Mouse (Mus musculus) heart, postnatal 25 days (tissue): ENCODE data around the gene Slc35a5. TPM values are rescaled to one million over a fixed set of nuclear protein-coding genes. Genes with fewer than 3 reads are reported as not detected.

Source experiments
- DNase-seq: peaks from one replicate; pipeline ENCODE4 v3.0.0; 2022; ENCODE audit warnings: low spot score
- intact Hi-C: fragments of 180-260 bp; cut with DNase I; formaldehyde crosslinking; loops from one replicate; pipeline ENCODE4 v1.15.1; 2025
- total RNA-seq, 2 experiments: library from RNA; stranded (reverse); gene quantifications; 2 replicates each; pipeline ENCODE4 v1.2.3; 2021

Slc35a5 gene
- total RNA-seq, 2 experiments from 2014 or later, result 10.9 to 11.0 TPM

DNA sequence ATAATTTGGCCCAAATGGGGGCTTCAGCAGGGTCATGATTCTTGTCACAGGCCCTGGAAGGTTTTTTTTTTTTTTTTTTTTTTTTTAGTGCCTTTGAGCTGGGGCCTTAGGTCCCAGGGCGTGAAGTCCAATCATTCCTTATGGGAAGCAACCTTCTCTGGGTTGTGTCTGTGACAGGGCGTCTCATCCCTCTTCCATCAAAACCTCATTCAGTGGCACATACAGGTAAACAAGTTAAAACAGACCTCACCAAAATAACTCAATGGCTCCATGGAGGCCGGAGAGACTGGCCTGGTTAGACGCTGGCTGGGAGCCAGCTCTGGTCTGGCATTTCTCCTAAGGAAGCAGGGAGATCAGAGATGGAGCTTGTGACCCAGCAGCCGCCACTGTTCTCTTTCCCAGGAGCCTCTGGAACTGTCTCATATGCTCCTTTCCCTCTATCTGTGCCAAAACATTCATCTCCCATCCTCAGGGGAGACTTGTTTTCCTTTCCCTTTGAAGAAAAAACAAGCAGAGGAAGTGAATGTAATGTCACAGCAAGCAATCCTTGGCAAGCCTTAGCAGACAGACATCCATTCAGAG lies 37.6 kb downstream of the Slc35a5 start:
- DNase-seq, result peak; percentile 50
- intact Hi-C loops, result loop anchor here (2.0 to 10.0 kb wide), 2 partner anchors 20 to 356 kb away; partner anchors contain the start of gene Cd200r1

DNA sequence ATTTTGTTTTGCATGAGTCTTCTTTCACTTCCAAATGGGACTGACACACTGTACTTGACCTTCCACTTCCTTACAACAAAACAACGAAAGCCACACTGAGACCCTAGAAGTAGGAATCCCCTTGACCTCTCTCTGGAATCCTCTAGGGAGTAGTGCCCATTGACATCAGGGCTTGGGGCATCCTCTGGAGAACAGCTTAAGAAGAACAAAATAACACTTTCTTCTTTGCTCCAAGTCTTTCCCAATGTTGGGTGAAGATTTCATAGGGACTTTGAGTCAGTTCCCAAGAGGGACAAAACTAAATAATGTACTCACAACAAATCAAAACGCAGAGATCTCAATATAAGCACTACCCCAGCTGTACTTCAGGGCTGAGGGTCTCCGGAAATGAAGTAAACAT lies 39.7 kb downstream of the Slc35a5 start:
- intact Hi-C loops, result no loop called here
- DNase-seq, result no peak

DNA sequence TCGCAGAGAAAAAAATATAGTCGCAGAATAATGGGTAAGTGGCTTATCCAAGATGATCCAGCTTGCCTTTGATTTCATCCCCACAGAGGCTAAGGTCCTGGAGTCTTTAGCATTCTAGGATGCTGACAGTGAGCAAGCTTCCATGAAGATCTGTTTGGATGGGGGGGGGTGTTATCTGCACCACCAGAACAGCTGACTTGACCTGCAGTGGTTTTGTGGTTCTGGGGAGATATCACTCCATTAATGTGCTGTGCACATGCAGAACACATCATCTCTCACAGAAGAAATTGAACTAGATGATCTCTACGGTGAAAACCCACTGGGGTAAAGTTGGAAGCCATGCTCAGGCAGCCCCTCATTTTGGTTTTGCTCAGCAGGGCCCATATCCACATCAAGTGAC lies 41.3 kb downstream of the Slc35a5 start:
- intact Hi-C loops, result no loop called here
- DNase-seq, result no peak

DNA sequence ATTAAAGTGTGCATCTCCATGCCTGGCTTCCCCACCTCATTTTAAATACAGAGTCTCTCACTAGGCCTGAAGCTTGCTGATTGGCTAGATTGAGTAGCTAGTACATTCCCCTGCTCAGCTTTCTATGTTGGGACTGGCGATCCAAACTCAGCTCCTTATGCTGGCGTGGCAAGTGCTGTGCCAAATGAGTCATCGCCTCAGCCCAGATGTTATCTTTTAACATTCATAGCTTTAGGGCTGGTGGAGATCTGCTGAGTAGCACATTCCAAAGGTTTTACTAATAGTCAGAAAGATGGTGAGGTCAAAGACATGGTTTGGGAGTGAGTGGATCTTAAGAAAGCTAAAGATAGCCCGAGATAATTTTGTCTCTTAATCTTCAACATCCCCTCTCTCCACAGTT lies 48.0 kb downstream of the Slc35a5 start:
- intact Hi-C loops, result no loop called here
- peak; percentile 38 for DNase-seq

DNA sequence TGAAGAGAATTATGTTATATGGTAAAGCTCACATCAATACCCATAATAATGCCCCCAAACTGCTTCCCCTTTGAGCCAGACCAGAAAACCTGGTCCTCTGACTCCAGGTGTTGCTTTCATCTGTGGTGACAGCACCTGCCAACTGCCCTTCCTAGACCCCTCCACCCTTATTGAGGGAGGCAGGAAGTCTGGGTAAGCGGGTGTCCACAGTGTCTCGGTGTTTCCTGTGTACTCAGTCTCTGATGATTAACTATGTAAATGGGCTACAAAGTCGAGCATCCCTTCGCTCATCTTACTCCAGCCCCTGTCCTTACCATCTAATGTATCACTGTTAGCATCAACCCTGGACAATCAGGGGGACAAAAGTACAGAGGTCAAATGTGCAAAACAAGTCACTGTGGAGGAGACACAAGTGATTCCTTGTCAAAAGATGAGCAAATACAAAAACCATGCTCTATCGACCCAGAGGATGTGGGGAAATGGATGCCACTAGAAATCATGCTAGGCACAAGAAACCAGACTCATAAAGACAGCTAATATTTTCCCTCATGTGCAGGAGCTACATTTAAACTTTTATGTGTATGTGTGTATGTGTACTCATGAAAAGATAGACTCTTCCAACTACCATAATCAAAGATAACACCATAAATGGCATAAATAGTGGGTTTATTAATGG lies 50.2 kb downstream of the Slc35a5 start:
- DNase-seq, result no peak
- intact Hi-C loops, result no loop called here

DNA sequence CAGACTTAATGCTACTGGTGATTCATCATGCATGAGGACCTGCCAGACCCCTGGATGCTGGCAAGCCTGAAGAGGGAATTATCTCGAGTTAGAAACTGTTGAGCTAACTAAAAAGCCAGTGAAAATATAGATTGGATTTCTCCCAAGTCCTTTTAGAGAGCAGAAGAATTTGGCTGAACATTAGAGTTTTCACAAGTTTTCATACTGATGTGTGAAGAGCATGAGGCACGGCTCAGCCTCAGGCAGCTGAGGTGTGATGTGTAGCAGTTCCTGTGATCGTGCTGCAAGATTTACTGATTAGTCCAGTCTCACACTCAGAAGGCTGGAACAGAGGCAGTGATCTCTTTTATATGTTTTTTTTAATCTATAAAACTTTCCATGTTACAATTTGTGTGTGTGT lies 53.5 kb downstream of the Slc35a5 start:
- intact Hi-C loops, result no loop called here
- DNase-seq, result no peak

DNA sequence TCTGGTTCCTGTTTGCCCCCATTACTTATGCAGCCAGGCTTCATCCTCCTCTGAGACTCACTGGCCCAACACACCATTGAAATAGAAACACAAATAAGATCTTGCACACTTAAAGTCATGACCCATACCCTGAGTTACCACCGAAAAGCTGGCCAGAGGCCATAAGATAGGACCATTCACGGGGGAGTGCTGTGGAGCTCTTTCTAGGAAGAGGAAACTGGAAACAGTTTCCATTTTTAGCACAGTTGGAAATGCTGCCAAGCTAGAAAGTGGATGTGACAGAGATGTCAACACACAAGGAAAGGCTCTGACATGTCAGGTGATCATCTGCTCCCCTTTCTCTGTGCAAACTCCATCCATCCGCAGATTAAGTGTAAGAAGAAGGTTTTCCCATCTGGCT lies 57.6 kb downstream of the Slc35a5 start:
- no peak for DNase-seq
- intact Hi-C loops, result loop anchor here (2.0 kb wide), 1 partner anchor 20 kb away; no protein-coding TSS in a partner anchor

DNA sequence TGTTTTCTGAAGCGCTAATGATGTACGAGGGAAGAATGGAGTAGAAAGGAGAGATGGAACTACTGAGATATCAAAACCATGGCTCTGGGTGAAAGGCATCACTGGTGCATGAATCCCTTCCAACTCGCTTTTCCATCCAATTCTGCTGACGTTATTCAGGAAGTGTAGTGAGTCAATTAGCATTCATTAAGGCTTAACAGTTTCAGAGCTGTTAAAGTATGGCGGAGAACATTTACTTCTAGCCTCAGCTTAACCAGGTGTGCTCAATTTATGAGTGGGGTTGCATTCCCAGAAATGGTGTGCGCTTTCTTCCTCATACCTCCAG lies 59.7 kb downstream of the Slc35a5 start:
- no peak for DNase-seq

DNA sequence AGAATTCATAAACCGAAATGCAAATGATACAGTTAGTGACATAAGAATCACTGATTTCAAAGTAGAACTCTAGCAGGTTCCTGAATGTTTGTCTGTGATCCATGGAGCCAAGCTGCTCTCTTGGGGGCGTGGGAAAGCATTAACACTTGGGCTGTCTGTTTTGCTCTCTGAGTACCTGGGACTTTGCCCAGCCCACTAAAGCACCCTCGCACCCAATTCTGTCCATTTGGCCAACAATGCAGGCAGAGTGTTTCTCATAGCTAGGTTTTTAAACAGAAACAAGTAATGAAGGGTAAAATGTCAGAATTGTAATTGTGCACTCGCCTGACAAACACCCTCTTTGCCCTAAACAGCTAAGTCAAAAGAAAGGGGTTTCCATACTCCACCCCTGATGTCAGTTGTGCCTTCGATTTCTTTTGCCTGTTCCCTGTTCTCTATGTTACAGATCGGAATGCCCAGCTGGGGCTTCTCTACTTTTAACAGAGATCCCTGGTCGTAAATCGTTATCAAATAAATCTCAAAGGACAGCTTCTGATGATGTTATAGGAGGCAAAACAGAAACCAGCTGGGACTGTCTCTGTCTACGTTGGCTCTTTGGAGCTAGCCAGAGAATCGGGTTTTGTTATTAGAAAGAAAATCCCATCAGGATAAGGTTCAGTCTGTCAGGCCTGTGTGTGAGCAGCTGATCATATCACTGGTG lies 60.2 kb downstream of the Slc35a5 start:
- no peak for DNase-seq
- intact Hi-C loops, result loop anchor here (10.0 kb wide), 1 partner anchor 614 kb away; no protein-coding TSS in a partner anchor

More for the DNA sequence above, 59.7 kb downstream of the Slc35a5 start:
- intact Hi-C loops, result loop anchor here (10.0 kb wide), 1 partner anchor 614 kb away; no protein-coding TSS in a partner anchor

DNA sequence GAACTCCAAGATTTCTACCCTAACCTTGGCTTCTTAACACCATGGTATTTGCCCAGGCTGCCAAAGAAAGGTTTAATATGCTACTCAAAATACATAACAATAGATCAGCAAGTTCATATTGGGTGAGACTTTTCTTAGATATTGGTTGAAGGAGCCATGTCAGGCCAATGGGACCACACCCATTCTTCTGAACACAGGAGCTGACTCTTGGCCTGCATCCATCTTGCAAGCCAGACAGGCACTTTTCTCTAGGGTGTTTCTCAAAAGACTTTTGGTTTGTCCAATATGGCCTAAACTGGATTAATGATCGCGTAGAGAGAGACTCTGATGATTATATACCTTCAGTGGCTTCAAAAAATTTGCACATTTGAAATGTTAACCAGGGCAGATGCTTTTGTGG lies 61.0 kb downstream of the Slc35a5 start:
- intact Hi-C loops, result loop anchor here (2.0 to 10.0 kb wide), 2 partner anchors 61 to 613 kb away; partner anchors contain the start of genes Atg3 and Slc35a5
- DNase-seq, result no peak

DNA sequence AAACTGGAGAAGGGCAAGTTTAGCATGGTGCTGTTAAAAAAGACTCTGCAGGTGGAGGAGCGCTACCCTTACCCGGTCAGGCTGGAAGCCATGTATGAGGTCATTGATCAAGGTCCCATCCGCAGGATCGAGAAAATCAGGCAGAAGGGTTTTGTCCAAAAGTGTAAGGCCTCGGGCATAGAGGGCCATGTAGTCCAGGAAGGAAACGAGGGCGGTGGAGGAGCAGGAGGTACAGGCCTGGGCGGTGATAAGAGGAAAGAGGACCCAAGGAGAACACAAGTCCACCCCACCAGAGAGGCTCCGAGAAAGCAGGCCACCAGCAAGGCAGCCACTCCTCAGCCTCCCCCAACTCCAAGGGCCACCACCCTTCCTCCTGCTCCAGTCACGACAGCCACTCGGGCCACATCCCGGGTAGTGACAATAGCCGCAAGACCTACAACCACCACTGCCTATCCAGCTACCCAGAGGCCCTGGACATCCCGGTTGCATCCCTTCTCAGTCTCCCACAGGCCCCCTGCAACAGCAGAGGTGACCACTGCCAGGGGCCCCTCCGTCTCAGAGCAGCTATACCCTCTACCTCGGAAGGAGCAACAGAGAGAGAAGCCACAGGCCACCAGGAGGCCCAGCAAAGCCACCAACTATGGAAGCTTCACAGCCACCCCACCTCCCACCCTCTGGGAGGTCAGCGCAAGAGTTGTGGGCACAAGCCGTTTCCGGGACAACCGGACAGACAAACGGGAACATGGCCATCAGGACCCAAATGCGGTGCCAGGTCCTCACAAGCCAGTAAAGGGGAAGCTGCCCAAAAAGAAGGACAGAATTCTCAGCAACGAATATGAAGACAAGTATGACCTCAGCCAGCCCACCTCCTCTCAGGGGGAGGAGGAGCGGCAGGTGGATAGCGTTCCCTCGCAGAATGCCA lies 62.7 kb downstream of the Slc35a5 start:
- intact Hi-C loops, result loop anchor here (2.0 to 10.0 kb wide), 2 partner anchors 63 to 611 kb away; partner anchors contain the start of genes Atg3 and Slc35a5

DNA sequence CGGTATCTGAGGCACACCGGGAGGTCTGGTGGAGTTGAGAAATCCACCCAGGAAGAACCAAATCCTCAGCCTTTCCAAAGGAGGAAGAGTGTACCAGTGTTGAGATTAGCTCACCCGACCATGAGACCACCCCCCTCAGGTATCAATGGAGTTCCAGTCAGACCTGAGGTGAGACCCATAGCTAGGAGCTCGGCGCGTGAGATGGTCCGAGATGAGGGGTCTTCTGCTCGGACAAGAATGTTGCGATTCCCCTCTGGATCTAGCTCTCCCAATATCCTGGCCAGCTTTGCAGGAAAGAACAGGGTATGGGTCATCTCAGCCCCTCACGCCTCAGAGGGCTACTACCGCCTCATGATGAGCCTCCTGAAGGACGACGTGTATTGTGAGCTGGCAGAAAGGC lies 63.5 kb downstream of the Slc35a5 start:
- intact Hi-C loops, result loop anchor here (10.0 kb wide), 1 partner anchor 610 kb away; no protein-coding TSS in a partner anchor
- DNase-seq, result no peak

More for the DNA sequence above, 62.7 kb downstream of the Slc35a5 start:
- no peak for DNase-seq

DNA sequence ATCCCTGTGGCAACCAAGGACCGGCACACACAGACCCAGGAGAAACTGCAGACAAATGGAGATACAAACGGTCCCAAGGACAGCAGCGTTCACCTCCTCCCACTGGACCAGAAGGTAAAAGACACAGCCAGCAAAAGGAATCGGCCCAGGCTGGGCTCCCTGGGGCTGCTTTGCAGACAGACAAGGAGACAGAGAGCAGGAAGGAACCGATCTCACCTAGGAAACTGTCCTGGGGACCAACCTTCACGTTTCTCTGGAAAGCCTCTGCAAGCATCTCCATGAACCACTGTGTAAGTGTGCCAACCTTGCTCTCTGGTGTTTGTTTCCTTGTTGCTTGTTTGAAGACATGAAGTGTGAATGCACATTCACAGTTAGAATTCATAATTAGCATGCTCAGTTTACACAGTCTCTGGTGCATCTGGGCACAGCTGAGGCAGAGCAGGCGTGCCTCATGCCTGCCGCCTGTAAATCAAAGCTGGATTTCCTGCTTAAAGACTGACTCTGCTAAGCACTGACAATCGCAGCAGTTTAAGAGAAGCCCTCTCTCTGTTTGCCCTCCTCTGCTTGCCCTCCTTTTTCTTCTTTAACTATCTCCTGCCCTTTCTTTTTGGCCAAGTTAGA lies 64.3 kb downstream of the Slc35a5 start:
- no peak for DNase-seq
- intact Hi-C loops, result loop anchor here (10.0 kb wide), 1 partner anchor 609 kb away; no protein-coding TSS in a partner anchor

DNA sequence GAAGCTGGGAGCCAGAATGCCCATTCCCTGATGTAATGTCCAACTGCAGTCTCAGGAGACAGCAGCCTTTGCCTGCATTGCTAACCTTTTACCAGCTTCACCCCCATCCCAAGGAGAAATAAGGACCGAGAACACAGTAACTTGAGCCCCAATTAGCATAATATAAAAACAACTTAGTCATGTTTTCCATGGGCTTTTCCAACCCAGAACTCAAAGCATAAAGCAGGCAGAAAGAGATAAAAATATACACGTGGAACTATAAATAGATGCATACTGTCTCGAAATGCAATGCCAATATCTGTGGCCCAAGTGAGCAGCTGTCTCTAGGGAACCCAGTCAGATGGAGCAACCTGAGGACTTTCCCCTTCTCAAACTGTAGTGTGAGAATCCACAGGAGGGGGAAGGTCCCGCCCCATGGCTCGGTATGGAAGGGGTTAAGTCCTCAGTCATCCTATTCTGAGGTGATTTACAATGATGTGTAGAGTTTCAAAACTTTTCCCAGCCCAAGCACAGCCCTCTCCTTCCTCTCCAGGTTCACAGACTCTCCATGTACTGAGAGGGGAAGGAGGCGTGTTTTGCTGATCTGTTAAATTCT lies 65.3 kb downstream of the Slc35a5 start, which contains the start of gene Ccdc80:
TSS of gene Ccdc80 (plus strand) at position 266 of the 595 bp plus-strand sequence.
- DNase-seq, result peak; percentile 14
- intact Hi-C loops, result loop anchor here (10.0 kb wide), 1 partner anchor 608 kb away; no protein-coding TSS in a partner anchor

DNA sequence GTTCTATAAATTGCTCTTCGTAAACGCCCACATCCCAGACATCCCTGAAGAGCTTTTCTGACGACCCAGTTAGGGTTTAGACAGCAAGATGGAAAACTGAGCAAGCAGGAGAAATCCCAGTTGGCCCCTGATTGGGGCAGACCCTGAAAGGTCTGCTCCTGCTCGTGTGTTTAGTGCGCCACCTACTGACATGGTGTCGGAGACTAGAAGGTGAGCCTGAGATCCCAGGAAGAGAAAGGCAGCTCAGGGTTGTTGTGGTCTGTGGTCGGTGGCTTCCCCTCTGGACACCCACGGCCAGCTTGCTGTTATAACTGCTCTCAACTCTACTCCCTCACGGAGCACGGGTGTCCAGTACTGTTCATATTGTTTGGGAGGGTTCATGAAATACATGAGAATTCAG lies 68.5 kb downstream of the Slc35a5 start:
- intact Hi-C loops, result loop anchor here (1.0 to 10.0 kb wide), 2 partner anchors 364 to 605 kb away; no protein-coding TSS in a partner anchor
- DNase-seq, result peak; percentile 58
